Mouse (Mus musculus) lung, adult 2 months (tissue): ENCODE results near the gene Mapk1.

Experiments used
- CTCF ChIP-seq: fragments of 200-500 bp; IDR thresholded peaks from 2 replicates; pipeline ENCODE4 v1.5.1; 2011; ENCODE audit warnings: mild to moderate bottlenecking, low read length, control low read depth; ENCODE audit not compliant: insufficient read depth
- POLR2A ChIP-seq: fragments of 200-500 bp; IDR thresholded peaks from 2 replicates; pipeline ENCODE4 v1.6.1; 2011; ENCODE audit warnings: low read depth, mild to moderate bottlenecking, control low read depth, low read length, borderline replicate concordance; ENCODE audit errors: extremely low read depth

DNA sequence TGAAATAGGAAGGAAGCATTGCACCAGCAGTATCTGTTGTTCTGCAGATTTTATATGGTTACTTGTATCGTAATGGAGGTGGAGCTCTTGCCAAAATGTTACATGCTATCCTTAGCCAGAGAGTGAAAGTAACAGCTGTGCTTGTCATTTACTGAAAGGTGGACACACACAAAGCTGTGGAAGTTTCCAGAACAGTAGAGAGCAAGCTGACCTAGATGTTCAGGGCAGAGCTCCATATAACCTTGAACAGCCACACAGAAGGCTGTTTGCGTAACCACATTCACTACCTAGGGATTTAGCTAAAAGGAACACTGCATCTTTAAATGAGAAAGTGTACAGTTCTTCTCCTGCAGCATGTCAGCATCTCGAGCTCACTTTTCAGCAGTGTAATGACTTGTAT is 61.1 kb downstream of the Mapk1 start:
- TF ChIP-seq CTCF, result no peak
- no peak for TF ChIP-seq POLR2A
